In genomic region chr3:98413733-98414132, GRCm38 (mm10) we compare ENCODE assay signal across 19 mouse cellular contexts. TPM values are rescaled to one million over a fixed set of nuclear protein-coding genes. Genes with fewer than 3 reads are reported as not detected.
"Had no signal": no experiment of that assay in that cellular context is flagged by ENCODE, and none has a peak within 500 bp of the region (broad histone marks: within the 10 kb centered on the region; RNA-seq: fewer than 3 reads in every experiment).

No protein-coding gene starts in this region.

- H3K9ac ChIP-seq: limb, embryonic 13.5 days; liver, embryonic 14.5 days; neural tube, embryonic 15.5 days had no signal

- H3K36me3 ChIP-seq: limb, embryonic 13.5 days; neural tube, embryonic 15.5 days had no signal

- H3K9me3 ChIP-seq: limb, embryonic 13.5 days; neural tube, embryonic 15.5 days had no signal

- H3K27me3 ChIP-seq: limb, embryonic 13.5 days; neural tube, embryonic 15.5 days had no signal

- H3K4me2 ChIP-seq: limb, embryonic 13.5 days; neural tube, embryonic 15.5 days had no signal

- H3K4me3 ChIP-seq: limb, embryonic 13.5 days; myocyte; neural tube, embryonic 15.5 days had no signal

- DNase-seq: left cerebral cortex, postnatal 4 days; midbrain, embryonic 14.5 days; right cerebral cortex, adult 18-20 months; right cerebral cortex, postnatal 25 days; thymus, postnatal 36 days had no signal

- H3K27ac ChIP-seq: limb, embryonic 13.5 days; liver, embryonic 14.5 days; neural tube, embryonic 15.5 days had no signal

RNA-seq across cellular contexts. Expression of gene Zfp697, which starts 31.5 kb away (rescaled TPM):
- total RNA-seq: megakaryocyte-erythroid progenitor cell, adult 5-6 weeks had no signal

RNA-seq across cellular contexts. Expression of gene Gm4450, which starts 43.2 kb away (rescaled TPM):
- total RNA-seq: layer of hippocampus, adult 8-10 months; layer of hippocampus, postnatal 14 days; left cerebral cortex, adult 18-20 months; left cerebral cortex, postnatal 10 days; left cerebral cortex, postnatal 4 days; liver, adult 2 months; megakaryocyte-erythroid progenitor cell, adult 5-6 weeks had no signal
- polyA plus RNA-seq: large intestine, adult 2 months; limb, embryonic 13.5 days; liver, adult 2 months; liver, embryonic 14.5 days; midbrain, embryonic 14.5 days; myocyte; neural tube, embryonic 11.5 days; neural tube, embryonic 15.5 days; small intestine, adult 2 months; thymus, postnatal 0 days had no signal
